In genomic region chr1:78846471-78846870, GRCm38 (mm10) we compare ENCODE assay signal across 9 mouse cellular contexts. TPM values are rescaled to one million over a fixed set of nuclear protein-coding genes. Genes with fewer than 3 reads are reported as not detected.
DNase-seq lines count a peak whose midpoint lies in the region; ATAC-seq lines count a peak whose summit lies in the region.
"Had no signal": no experiment of that assay in that cellular context is flagged by ENCODE, and none has a peak within 500 bp of the region (broad histone marks: within the 10 kb centered on the region; RNA-seq: fewer than 3 reads in every experiment).

No protein-coding gene starts in this region.

- H3K9me3 ChIP-seq in midbrain, embryonic 14.5 days (ENCODE audit: control insufficient read depth, low read length) = no peaks in the 10 kb centered on the region
- no peaks in the 10 kb centered on the region for H3K9me3 ChIP-seq in midbrain, embryonic 13.5 days
- H3K9me3 ChIP-seq in midbrain, embryonic 10.5 days (replicated peaks) = no peaks in the 10 kb centered on the region
- H3K9me3 ChIP-seq: embryonic facial prominence, embryonic 13.5 days had no signal

- H3K36me3 ChIP-seq in midbrain, embryonic 14.5 days (ENCODE audit: control insufficient read depth, insufficient read depth, low read length) = no peaks in the 10 kb centered on the region
- no peaks in the 10 kb centered on the region for H3K36me3 ChIP-seq in midbrain, embryonic 13.5 days
- no peaks in the 10 kb centered on the region for H3K36me3 ChIP-seq in midbrain, embryonic 10.5 days
- H3K36me3 ChIP-seq: embryonic facial prominence, embryonic 13.5 days had no signal

- no peak overlapping the region for H3K4me3 ChIP-seq in midbrain, embryonic 14.5 days (replicated peaks; ENCODE audit: low read depth, low read length)
- no peak overlapping the region for H3K4me3 ChIP-seq in midbrain, embryonic 13.5 days (replicated peaks)
- H3K4me3 ChIP-seq in midbrain, embryonic 10.5 days = no peak overlapping the region
- H3K4me3 ChIP-seq: embryonic facial prominence, embryonic 13.5 days had no signal

- H3K4me1 ChIP-seq in midbrain, embryonic 14.5 days (ENCODE audit: control insufficient read depth, insufficient read depth, low read length) = no peaks in the 10 kb centered on the region
- 0 out of 2 replicates have a peak, but pooled peaks cover under 1% of the 10 kb centered on the region for H3K4me1 ChIP-seq in midbrain, embryonic 13.5 days (replicated peaks)
- H3K4me1 ChIP-seq in midbrain, embryonic 10.5 days = no peaks in the 10 kb centered on the region

- no peaks in the 10 kb centered on the region for H3K27me3 ChIP-seq in midbrain, embryonic 14.5 days (ENCODE audit: control insufficient read depth, insufficient read depth, low read length)
- H3K27me3 ChIP-seq in midbrain, embryonic 13.5 days = no peaks in the 10 kb centered on the region
- no peaks in the 10 kb centered on the region for H3K27me3 ChIP-seq in midbrain, embryonic 10.5 days (ENCODE audit: low read depth, poor library complexity, severe bottlenecking)
- H3K27me3 ChIP-seq: embryonic facial prominence, embryonic 13.5 days had no signal

- ATAC-seq in midbrain, embryonic 14.5 days (ENCODE audit: low FRiP score, low TSS enrichment) = no peak
- ATAC-seq in midbrain, embryonic 13.5 days = no peak

- DNase-seq in adrenal gland, adult (ENCODE audit: inconsistent age in 2 of 2, low spot score in 1 of 2) = peak; percentile 67 to 88
- no peak for DNase-seq in adrenal gland, postnatal 4 days (ENCODE audit: low spot score in 2 of 2)
- peak; percentile 11 for DNase-seq in midbrain, embryonic 14.5 days
- peak; percentile 15 to 20 for DNase-seq in cerebellum, postnatal 36 days
- DNase-seq in layer of hippocampus, adult 9-10 months (ENCODE audit: low spot score) = peak; percentile 38
- DNase-seq in midbrain, embryonic 10.5 days (ENCODE audit: low spot score) = no peak
- no peak for DNase-seq in right cerebral cortex, postnatal 25 days

- WGBS in midbrain, embryonic 14.5 days = 49% methylated on average over 2 of the region's 2 CpGs
- WGBS in midbrain, embryonic 13.5 days = 61% methylated on average over 2 of the region's 2 CpGs
- 60% methylated on average over 2 of the region's 2 CpGs for WGBS in midbrain, embryonic 10.5 days

- H3K4me2 ChIP-seq in midbrain, embryonic 14.5 days (ENCODE audit: low read length) = no peak overlapping the region
- H3K4me2 ChIP-seq in midbrain, embryonic 13.5 days (replicated peaks) = no peak overlapping the region
- H3K4me2 ChIP-seq: embryonic facial prominence, embryonic 13.5 days had no signal

- no peak overlapping the region for H3K27ac ChIP-seq in midbrain, embryonic 14.5 days (replicated peaks; ENCODE audit: low read depth, low read length)
- no peak overlapping the region for H3K27ac ChIP-seq in midbrain, embryonic 13.5 days
- no peak overlapping the region for H3K27ac ChIP-seq in midbrain, embryonic 10.5 days (replicated peaks)
- H3K27ac ChIP-seq: embryonic facial prominence, embryonic 13.5 days had no signal

- H3K9ac ChIP-seq in midbrain, embryonic 14.5 days (replicated peaks; ENCODE audit: low read length) = no peak overlapping the region
- no peak overlapping the region for H3K9ac ChIP-seq in midbrain, embryonic 13.5 days (replicated peaks)
- H3K9ac ChIP-seq: embryonic facial prominence, embryonic 13.5 days had no signal

RNA-seq across cellular contexts. Expression of gene Kcne4, which starts 29.9 kb away (rescaled TPM):
- total RNA-seq in adrenal gland, postnatal 4 days (2021) = 1 to 10 TPM; 6.9 to 7.7 TPM
- polyA plus RNA-seq in midbrain, embryonic 14.5 days (2014; fragmentation: Nextera tagmentation; extraction: Ambion mirVana) = 0.63 and 1.5 TPM in 2 replicates
- 1.4 and 1.8 TPM in 2 replicates for polyA plus RNA-seq in midbrain, embryonic 13.5 days (2015; fragmentation: Nextera tagmentation; extraction: Ambion mirVana)
- polyA plus RNA-seq in midbrain, embryonic 10.5 days (2016; fragmentation: Nextera tagmentation; extraction: Ambion mirVana) = 0.26 and 1.2 TPM in 2 replicates

Comparison
In these comparisons a context has a peak if more than half of its experiments do, and no peak if none do; other contexts are left out.
1. DNase-seq: peak in adrenal gland, adult (2 of 2), midbrain, embryonic 14.5 days (single experiment), cerebellum, postnatal 36 days (2 of 2) and layer of hippocampus, adult 9-10 months (single experiment); none in adrenal gland, postnatal 4 days (0 of 2), midbrain, embryonic 10.5 days (single experiment) and right cerebral cortex, postnatal 25 days (single experiment).